Mouse (Mus musculus): ENCODE results near the gene Mip.
"Not testable (repeated sequence)": the region's sequence is repeated elsewhere in the genome, so short reads cannot be mapped to it uniquely, and the experiment has no call there.

Gene Mip

DNA sequence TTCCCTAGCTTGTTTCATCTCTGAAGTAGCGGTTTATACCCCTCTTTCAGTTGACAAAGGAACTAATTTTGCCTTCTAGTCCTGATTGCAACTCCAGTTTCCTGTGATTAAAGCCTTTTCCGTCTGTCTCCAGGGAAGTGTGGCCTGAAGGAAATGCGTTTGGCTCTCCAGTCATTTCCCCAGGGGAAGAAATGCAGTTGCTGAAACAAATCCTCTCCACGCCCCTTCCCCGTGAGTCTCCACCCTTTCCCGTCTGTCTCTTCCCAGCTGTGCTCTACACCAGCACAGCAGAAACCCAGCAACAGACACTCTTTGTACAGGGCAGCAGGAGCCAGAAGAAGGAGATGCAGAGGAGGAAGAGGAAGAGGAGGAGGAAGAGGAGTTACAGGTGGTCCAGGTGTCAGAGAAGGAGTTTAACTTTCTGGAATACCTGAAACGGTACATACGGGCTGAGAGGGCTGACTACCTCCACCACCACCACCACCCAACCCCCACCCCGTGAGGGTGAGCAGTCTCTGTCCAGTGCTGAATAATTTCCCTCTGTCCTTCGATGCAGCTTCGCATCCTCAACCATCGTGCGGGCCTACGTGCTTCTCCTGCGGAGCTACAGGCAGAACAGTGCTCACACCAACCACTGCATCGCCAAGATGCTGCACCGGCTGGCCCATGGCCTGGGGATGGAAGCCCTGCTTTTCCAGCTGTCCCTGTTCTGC lies 21.5 kb downstream of the Mip start:
- no peaks in the 10 kb centered on the region for H3K27me3 ChIP-seq (ENCODE audit: control insufficient read depth, insufficient read depth, low read length, poor library complexity, severe bottlenecking)
- DNase-seq (ENCODE audit: low read depth, low spot score): no peak
- H3K36me3 ChIP-seq (ENCODE audit: control insufficient read depth, insufficient read depth, low read length, poor library complexity, severe bottlenecking): peaks cover 12% of the 10 kb centered on the region

- Histone ChIP-seq H3K36me3 (ENCODE audit: control insufficient read depth, insufficient read depth, low read length, poor library complexity, severe bottlenecking) (peaks cover 14% of the 10 kb centered on the region), H3K27me3 (ENCODE audit: control insufficient read depth, insufficient read depth, low read length, poor library complexity, severe bottlenecking) (no peaks in the 10 kb centered on the region)
- no peak for DNase-seq (ENCODE audit: low read depth, low spot score)
Observed at GRCm38 (mm10) chr10:128250565-128250964, 24.9 kb downstream of the Mip start.

GRCm38 (mm10) chr10:128253677-128254255 lies 28.1 kb downstream of the Mip start, which contains the start of gene Apon:
TSS of gene Apon (plus strand) at chr10:128254096.
- Histone ChIP-seq H3K36me3 (ENCODE audit: control insufficient read depth, insufficient read depth, low read length, poor library complexity, severe bottlenecking) (peaks cover 5% of the 10 kb centered on the region; the same call in 1 of the 2 replicates), H3K27me3 (ENCODE audit: control insufficient read depth, insufficient read depth, low read length, poor library complexity, severe bottlenecking) (no peaks in the 10 kb centered on the region)
- DNase-seq (ENCODE audit: low read depth, low spot score): no peak

DNA sequence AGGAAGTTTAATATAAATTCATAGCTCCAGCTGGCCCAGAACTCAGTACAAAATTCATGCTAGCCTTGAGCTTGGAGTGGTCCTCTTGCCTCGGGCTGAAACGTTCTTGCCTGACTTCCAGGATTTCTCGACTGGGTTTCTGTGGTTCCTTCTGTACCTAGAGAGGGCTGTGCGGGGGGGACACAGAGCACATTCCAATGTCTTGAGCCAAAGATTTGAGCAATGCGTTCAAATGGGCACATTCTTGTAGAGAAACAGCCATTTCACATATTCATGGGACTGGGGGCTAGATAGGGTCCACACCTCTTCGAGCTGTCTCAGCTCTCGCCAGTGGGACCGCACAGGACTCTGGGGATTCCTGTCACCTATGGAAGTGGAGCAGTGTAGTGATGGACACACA lies 30.3 kb downstream of the Mip start:
- H3K27me3 ChIP-seq (ENCODE audit: control insufficient read depth, insufficient read depth, low read length, poor library complexity, severe bottlenecking): no peaks in the 10 kb centered on the region
- DNase-seq (ENCODE audit: low read depth, low spot score): no peak
- peaks cover 5% of the 10 kb centered on the region; the same call in 1 of the 2 replicates for H3K36me3 ChIP-seq (ENCODE audit: control insufficient read depth, insufficient read depth, low read length, poor library complexity, severe bottlenecking)

GRCm38 (mm10) chr10:128256328-128256727 lies 30.7 kb downstream of the Mip start:
- H3K27me3 ChIP-seq (ENCODE audit: control insufficient read depth, insufficient read depth, low read length, poor library complexity, severe bottlenecking): no peaks in the 10 kb centered on the region
- no peak for DNase-seq (ENCODE audit: low read depth, low spot score)
- peaks cover 5% of the 10 kb centered on the region; the same call in 1 of the 2 replicates for H3K36me3 ChIP-seq (ENCODE audit: control insufficient read depth, insufficient read depth, low read length, poor library complexity, severe bottlenecking)

GRCm38 (mm10) chr10:128258953-128259352 lies 33.3 kb downstream of the Mip start:
- peak; percentile 74 for DNase-seq (ENCODE audit: low read depth, low spot score)
- no peaks in the 10 kb centered on the region for H3K27me3 ChIP-seq (ENCODE audit: control insufficient read depth, insufficient read depth, low read length, poor library complexity, severe bottlenecking)

DNA sequence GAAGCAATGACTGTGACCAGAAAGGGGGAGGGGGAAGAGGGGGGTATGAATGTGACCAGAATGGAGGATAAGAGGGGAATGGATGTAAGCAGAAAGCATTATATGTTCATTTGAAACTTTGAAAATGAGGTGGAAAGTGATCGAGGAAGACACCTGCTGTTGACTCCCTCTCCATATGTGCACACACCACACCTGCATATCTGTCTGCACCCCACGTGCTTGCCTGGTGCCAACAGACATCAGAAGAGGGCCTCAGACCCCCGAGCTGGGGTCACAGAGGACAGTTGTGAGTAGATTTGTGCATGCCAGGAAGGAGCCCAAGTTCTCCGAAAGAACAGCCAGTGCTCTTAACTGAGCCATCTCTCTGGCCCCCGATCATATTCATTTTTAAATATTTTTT lies 34.3 kb downstream of the Mip start:
- no peaks in the 10 kb centered on the region for H3K27me3 ChIP-seq (ENCODE audit: control insufficient read depth, insufficient read depth, low read length, poor library complexity, severe bottlenecking)
- DNase-seq (ENCODE audit: low read depth, low spot score): no peak
- no peaks in the 10 kb centered on the region for H3K36me3 ChIP-seq (ENCODE audit: control insufficient read depth, insufficient read depth, low read length, poor library complexity, severe bottlenecking)

More at GRCm38 (mm10) chr10:128258953-128259352, 33.3 kb downstream of the Mip start:
- no peaks in the 10 kb centered on the region for H3K36me3 ChIP-seq (ENCODE audit: control insufficient read depth, insufficient read depth, low read length, poor library complexity, severe bottlenecking)

DNA sequence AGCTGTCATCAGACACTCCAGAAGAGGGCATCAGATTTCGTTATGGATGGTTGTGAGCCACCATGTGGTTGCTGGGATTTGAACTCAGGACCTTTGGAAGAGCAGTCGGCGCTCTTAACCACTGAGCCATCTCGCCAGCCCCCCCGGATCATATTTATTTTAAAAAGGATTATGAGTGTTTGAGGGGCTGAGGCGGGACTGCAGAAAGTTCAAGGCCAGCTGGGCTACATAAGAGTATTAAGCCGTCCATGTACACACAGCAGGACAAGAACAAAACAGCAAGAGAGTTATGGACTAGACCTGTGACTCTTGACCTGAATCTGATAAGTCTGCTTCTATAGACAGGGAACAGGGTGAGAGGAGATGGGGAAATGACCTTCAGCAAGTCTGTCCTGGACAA lies 34.7 kb downstream of the Mip start:
- not testable (repeated sequence) for H3K27me3 ChIP-seq (ENCODE audit: control insufficient read depth, insufficient read depth, low read length, poor library complexity, severe bottlenecking); H3K36me3 ChIP-seq (ENCODE audit: control insufficient read depth, insufficient read depth, low read length, poor library complexity, severe bottlenecking); DNase-seq (ENCODE audit: low read depth, low spot score)

- H3K27me3 ChIP-seq (ENCODE audit: control insufficient read depth, insufficient read depth, low read length, poor library complexity, severe bottlenecking): no peaks in the 10 kb centered on the region
- DNase-seq (ENCODE audit: low read depth, low spot score): no peak
- no peaks in the 10 kb centered on the region for H3K36me3 ChIP-seq (ENCODE audit: control insufficient read depth, insufficient read depth, low read length, poor library complexity, severe bottlenecking)
Observed at GRCm38 (mm10) chr10:128262300-128262699, 36.7 kb downstream of the Mip start.

- H3K27me3 ChIP-seq (ENCODE audit: control insufficient read depth, insufficient read depth, low read length, poor library complexity, severe bottlenecking): no peaks in the 10 kb centered on the region
- H3K36me3 ChIP-seq (ENCODE audit: control insufficient read depth, insufficient read depth, low read length, poor library complexity, severe bottlenecking): no peaks in the 10 kb centered on the region
- peak; percentile 71 for DNase-seq (ENCODE audit: low read depth, low spot score)
Observed at GRCm38 (mm10) chr10:128263393-128264310, 38.0 kb downstream of the Mip start.

DNA sequence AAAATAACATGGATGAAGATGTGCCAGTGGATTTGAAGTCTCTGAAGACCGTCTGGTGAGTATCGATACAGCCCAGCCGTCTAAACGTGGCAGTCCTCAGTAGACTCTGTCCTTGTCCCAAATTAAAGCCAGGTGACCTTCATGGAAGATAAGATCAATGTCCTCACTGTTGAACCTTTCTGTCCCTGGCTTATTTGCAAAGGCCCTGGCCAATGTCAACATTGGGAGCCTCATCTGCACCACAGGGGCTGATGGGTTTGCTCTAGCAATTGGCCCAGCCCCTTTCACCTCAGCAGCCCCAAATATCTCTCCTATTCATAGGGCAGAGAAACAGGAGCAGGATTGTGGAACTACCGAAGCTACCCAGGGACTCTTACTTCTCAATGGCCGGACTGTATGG lies 42.7 kb downstream of the Mip start, which contains the start of gene Apof:
Gene Apof, plus strand, starts transcription at position 301 of the 400 bp plus-strand sequence.
- no peaks in the 10 kb centered on the region for H3K27me3 ChIP-seq (ENCODE audit: control insufficient read depth, insufficient read depth, low read length, poor library complexity, severe bottlenecking)
- no peaks in the 10 kb centered on the region for H3K36me3 ChIP-seq (ENCODE audit: control insufficient read depth, insufficient read depth, low read length, poor library complexity, severe bottlenecking)
- DNase-seq (ENCODE audit: low read depth, low spot score): no peak

- Histone ChIP-seq H3K27me3 (ENCODE audit: control insufficient read depth, insufficient read depth, low read length, poor library complexity, severe bottlenecking) (no peaks in the 10 kb centered on the region), H3K36me3 (ENCODE audit: control insufficient read depth, insufficient read depth, low read length, poor library complexity, severe bottlenecking) (no peaks in the 10 kb centered on the region; the same call in 1 of the 2 replicates)
- no peak for DNase-seq (ENCODE audit: low read depth, low spot score)
Observed at GRCm38 (mm10) chr10:128269206-128269910, 43.7 kb downstream of the Mip start.

DNA sequence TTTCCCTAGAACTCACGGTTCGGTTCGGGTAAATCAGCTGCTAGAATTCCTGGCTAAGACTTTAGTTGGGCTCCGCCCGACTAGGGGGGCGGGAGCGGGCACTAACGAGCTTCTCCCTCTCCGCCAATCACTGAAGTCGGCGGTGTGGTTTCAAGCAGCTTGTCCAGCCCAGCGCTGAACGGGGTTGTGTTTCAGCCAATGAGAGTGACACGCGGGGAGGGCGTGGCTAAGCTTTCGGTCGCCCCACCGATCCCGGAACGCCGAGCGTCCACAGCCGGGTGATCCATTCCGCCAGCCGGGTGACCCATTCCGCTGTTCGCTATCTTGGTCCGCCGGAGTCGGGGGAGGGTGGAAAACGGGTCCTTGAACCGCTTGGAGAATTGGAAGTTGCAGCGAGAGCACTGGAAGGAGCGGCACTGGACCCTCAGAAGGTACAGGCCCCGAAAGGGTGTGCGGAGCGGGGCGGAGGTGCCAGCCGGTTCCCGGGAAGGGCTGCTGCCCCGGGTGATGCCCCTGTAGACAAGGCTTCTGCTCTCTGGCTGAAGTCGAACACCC lies 44.7 kb downstream of the Mip start, which contains the start of gene Stat2:
Gene Stat2, plus strand, starts transcription at position 273 of the 555 bp plus-strand sequence.
- Histone ChIP-seq H3K36me3 (ENCODE audit: control insufficient read depth, insufficient read depth, low read length, poor library complexity, severe bottlenecking) (no peaks in the 10 kb centered on the region; the same call in 1 of the 2 replicates), H3K27me3 (ENCODE audit: control insufficient read depth, insufficient read depth, low read length, poor library complexity, severe bottlenecking) (no peaks in the 10 kb centered on the region)
- DNase-seq (ENCODE audit: low read depth, low spot score): peak; percentile 96

GRCm38 (mm10) chr10:128270866-128271265 lies 45.2 kb downstream of the Mip start:
- peak; percentile 41 for DNase-seq (ENCODE audit: low read depth, low spot score)
- H3K27me3 ChIP-seq (ENCODE audit: control insufficient read depth, insufficient read depth, low read length, poor library complexity, severe bottlenecking): no peaks in the 10 kb centered on the region
- no peaks in the 10 kb centered on the region; the same call in 1 of the 2 replicates for H3K36me3 ChIP-seq (ENCODE audit: control insufficient read depth, insufficient read depth, low read length, poor library complexity, severe bottlenecking)

Data from splenic B cell, adult 2 months (primary cell).